Mouse (Mus musculus) erythroblast, embryonic 14.5 days (primary cell): ENCODE results near the gene Camsap2.

Experiments used
- GATA1 ChIP-seq: IDR thresholded peaks from 2 replicates; pipeline ENCODE4 v1.6.1; 2012; ENCODE audit warnings: low read length, inconsistent platforms, mixed read lengths
- TAL1 ChIP-seq: IDR thresholded peaks from 3 replicates; pipeline ENCODE4 v1.6.1; 2012; ENCODE audit warnings: low read length, inconsistent platforms, mixed read lengths

GRCm38 (mm10) chr1:136247393-136247792, 98.5 kb downstream of the Camsap2 start:
- TF ChIP-seq GATA1 (no peak), TAL1 (no peak)
